Mouse (Mus musculus): Measurements from ENCODE around the gene Dclre1b. TPM values are rescaled to one million over a fixed set of nuclear protein-coding genes. Genes with fewer than 3 reads are reported as not detected.
"Not testable (repeated sequence)": the region's sequence is repeated elsewhere in the genome, so short reads cannot be mapped to it uniquely, and the experiment has no call there.

The Dclre1b gene
- polyA plus RNA-seq, 1 experiment: 17.5 TPM

DNA sequence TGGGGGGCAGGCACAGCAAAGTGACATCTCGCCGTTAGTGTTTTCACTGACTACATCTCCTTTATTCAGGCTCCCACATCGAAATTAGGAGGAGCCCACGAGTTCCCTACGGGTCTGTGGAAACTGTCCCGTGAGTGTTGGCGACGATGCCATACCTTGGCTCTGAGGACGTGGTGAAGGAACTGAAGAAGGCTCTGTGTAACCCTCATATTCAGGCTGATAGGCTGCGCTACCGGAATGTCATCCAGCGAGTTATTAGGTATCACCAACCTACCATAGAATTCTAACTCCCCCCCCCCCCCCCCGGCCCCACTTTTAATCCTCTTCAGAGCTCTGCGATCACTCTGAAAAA lies 531 bp upstream of the Dclre1b start:
- Histone ChIP-seq H3K4me1 (ENCODE audit: control insufficient read depth, insufficient read depth, low read length) (peaks cover 24% of the 10 kb centered on the region), H3K27ac (ENCODE audit: insufficient read depth, low read depth, low read length) (peak overlapping the region; percentile 92), H3K4me3 (ENCODE audit: insufficient read depth, low read length) (peak overlapping the region; percentile 99)
- no peak for TF ChIP-seq POLR2A (IDR thresholded peaks at IDR 0.05; ENCODE audit: borderline replicate concordance, low read depth, low read length)
- no peak for TF ChIP-seq CTCF (IDR thresholded peaks at IDR 0.05; ENCODE audit: low read depth, low read length)

DNA sequence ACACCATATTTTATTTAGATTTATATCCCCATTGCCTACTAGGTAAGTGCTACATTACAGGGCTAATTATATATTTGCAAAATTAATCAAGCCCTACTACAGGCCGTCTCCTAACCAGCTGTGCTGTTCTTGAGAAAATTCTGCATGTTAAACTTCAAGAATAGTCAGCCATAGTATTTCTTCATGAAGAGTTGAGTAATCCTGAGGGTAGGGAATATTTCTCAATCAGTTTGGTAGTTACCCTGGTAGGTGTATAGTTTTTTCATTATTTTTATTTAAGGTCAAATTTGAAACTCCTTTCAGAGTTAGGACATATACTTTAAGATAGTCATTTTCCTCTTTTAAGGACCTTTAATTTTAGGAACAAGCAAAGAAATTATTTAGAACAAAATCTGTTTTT lies 3.6 kb downstream of the Dclre1b start:
- Histone ChIP-seq H3K27ac (ENCODE audit: insufficient read depth, low read depth, low read length) (peak overlapping the region; percentile 16; the same call in 1 of the 2 replicates), H3K4me3 (ENCODE audit: insufficient read depth, low read length) (no peak overlapping the region), H3K4me1 (ENCODE audit: control insufficient read depth, insufficient read depth, low read length) (peaks cover 53% of the 10 kb centered on the region)
- TF ChIP-seq CTCF (IDR thresholded peaks at IDR 0.05; ENCODE audit: low read depth, low read length) (no peak), POLR2A (IDR thresholded peaks at IDR 0.05; ENCODE audit: borderline replicate concordance, low read depth, low read length) (no peak)

DNA sequence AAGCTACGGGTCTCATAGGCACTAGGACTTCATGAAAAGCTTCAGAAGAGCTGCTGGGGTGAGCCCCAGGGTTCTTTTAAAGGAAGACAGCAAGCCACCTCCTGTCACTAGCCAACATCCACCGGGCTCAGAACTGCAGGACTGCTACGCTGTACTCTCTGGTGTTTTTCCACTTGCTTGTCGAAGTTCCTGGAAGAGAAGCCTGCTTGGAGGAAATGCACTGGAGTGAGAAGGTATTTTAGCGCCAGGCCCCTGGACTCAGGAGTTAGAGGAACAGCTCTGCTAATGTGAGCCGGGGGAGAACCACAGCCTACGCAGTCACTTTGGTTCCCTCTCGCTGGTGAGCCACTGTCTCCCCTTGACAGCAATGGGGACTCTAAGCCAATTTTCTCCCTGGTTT lies 6.4 kb downstream of the Dclre1b start:
- Histone ChIP-seq H3K27ac (ENCODE audit: insufficient read depth, low read depth, low read length) (peak overlapping the region; percentile 98), H3K4me3 (ENCODE audit: insufficient read depth, low read length) (no peak overlapping the region), H3K4me1 (ENCODE audit: control insufficient read depth, insufficient read depth, low read length) (peaks cover 59% of the 10 kb centered on the region)
- no peak for TF ChIP-seq POLR2A (IDR thresholded peaks at IDR 0.05; ENCODE audit: borderline replicate concordance, low read depth, low read length)
- no peak for TF ChIP-seq CTCF (IDR thresholded peaks at IDR 0.05; ENCODE audit: low read depth, low read length)

DNA sequence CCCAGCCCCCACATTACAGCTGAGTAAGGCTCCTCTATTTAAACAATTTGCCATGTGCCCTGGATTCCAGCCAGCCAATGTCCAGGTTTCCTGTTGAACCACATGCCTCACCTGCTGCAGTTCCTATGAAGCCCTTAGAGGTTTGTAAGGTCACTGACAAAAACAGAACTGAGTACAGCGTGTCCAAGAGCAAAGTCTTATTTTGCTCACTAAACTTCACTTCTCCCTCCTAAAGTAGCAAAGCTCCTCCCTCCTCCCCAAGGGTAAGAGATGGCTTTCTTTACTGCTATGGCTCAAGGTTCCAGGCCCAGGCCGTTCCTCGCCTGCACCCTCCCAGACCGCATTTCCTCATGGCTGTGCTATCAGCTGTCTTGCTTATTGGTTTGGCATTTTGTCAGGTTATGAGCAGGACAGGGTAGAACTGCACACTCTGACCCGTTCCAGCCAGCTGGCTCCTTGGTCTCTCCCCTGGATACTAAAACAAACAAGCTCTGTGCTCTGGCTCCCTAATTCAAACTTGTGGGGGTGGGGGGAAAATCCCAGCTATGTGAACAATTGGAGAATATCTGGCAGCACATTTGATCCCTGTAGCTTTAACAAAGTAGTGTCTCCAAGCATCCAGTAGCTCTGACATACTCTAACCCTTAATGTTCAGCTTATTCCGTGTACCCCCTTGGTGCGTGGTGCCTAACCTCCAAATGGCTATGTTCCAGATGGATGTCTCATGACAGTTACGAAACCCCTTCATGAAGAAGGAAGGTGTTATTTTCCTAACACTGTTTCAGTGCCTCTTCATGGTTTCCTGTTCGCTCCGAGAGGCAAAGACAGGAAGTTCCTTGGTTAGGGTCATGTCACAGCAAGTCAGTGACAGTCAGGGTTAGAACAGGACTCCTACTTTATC lies 7.4 kb downstream of the Dclre1b start:
- H3K27ac ChIP-seq (ENCODE audit: insufficient read depth, low read depth, low read length): peak overlapping the region; percentile 98
- H3K4me3 ChIP-seq (ENCODE audit: insufficient read depth, low read length): peak overlapping the region; percentile 8; the same call in 1 of the 2 replicates
- TF ChIP-seq CTCF (IDR thresholded peaks at IDR 0.05; ENCODE audit: low read depth, low read length): no peak
- TF ChIP-seq POLR2A (IDR thresholded peaks at IDR 0.05; ENCODE audit: borderline replicate concordance, low read depth, low read length): no peak
- peaks cover 54% of the 10 kb centered on the region for H3K4me1 ChIP-seq (ENCODE audit: control insufficient read depth, insufficient read depth, low read length)

DNA sequence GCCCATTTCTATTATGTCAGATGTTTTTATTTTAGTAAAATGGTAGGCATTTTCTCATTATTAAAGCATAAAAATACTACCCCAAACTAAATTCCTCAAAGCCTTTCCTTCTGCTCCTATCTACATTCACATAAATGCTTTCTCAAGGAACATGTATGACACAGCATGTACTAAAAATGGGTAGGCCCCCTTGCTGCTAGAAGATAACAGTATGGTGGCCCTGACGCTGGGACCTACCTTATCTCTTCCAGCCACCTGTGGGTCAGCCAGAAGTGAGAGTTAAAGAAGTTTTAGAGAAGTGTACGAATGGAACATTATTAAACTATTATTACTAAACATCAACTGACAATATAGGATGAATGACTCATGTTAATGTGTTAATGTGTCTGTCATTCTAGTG lies 9.7 kb downstream of the Dclre1b start:
- no peak overlapping the region for H3K4me3 ChIP-seq (ENCODE audit: insufficient read depth, low read length)
- H3K27ac ChIP-seq (ENCODE audit: insufficient read depth, low read depth, low read length): no peak overlapping the region
- peaks cover 47% of the 10 kb centered on the region for H3K4me1 ChIP-seq (ENCODE audit: control insufficient read depth, insufficient read depth, low read length)
- TF ChIP-seq POLR2A (IDR thresholded peaks at IDR 0.05; ENCODE audit: borderline replicate concordance, low read depth, low read length) (no peak), CTCF (IDR thresholded peaks at IDR 0.05; ENCODE audit: low read depth, low read length) (no peak)

DNA sequence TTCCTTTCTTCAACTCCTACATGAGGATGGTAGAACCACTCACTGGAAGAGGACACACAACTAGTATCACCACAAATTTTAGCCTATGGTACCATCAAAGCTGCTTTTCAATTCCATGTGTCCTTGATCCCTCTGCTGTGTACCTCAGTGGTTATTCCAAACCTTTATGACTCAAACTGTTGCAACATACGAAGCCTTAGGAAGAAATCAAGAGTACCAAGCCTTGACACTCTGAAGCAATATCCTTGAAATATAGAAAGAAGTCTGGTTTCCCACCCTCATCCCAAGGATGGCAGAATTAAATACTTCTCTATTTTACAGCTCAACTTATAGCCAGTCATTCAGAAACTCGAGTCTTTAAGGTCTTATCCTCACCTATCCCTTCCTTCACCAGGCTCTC lies 12.9 kb downstream of the Dclre1b start:
- H3K27ac ChIP-seq (ENCODE audit: insufficient read depth, low read depth, low read length): no peak overlapping the region
- H3K4me3 ChIP-seq (ENCODE audit: insufficient read depth, low read length): no peak overlapping the region
- TF ChIP-seq CTCF (IDR thresholded peaks at IDR 0.05; ENCODE audit: low read depth, low read length) (no peak), POLR2A (IDR thresholded peaks at IDR 0.05; ENCODE audit: borderline replicate concordance, low read depth, low read length) (no peak)
- peaks cover 39% of the 10 kb centered on the region for H3K4me1 ChIP-seq (ENCODE audit: control insufficient read depth, insufficient read depth, low read length)

DNA sequence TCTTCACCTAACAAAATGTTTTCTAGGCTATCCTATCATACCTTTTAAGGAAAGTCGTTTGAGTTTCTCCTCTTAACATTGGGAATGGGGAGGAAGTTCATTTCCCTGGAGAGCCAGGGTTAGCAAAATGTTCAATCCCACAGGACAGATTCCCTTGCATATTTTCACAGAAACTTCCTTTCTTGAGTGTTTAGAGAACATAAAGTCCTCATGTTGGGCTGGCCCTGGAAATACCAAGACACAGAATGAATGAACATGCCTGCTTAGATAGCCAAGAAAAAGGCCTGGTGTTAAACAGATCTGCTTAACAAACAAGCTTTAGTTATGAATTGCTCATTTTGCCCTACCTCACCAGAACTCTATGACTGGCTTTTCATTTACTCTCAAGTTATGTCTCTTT lies 16.7 kb downstream of the Dclre1b start:
- Histone ChIP-seq H3K4me1 (ENCODE audit: control insufficient read depth, insufficient read depth, low read length) (peaks cover 37% of the 10 kb centered on the region), H3K4me3 (ENCODE audit: insufficient read depth, low read length) (no peak overlapping the region), H3K27ac (ENCODE audit: insufficient read depth, low read depth, low read length) (no peak overlapping the region)
- TF ChIP-seq POLR2A (IDR thresholded peaks at IDR 0.05; ENCODE audit: borderline replicate concordance, low read depth, low read length) (no peak), CTCF (IDR thresholded peaks at IDR 0.05; ENCODE audit: low read depth, low read length) (no peak)

DNA sequence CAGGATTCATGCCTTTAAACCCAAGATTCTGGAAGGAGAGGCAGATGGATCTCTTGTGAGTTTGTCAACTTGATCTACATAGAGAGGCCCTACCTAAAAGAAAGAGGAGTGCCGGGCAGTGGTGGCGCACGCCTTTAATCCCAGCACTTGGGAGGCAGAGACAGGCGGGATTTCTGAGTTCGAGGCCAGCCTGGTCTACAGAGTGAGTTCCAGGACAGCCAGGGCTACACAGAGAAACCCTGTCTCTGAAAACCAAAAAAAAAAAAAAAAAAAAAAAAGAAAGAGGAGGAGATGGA lies 17.2 kb downstream of the Dclre1b start:
- H3K4me1 ChIP-seq (ENCODE audit: control insufficient read depth, insufficient read depth, low read length): peaks cover 40% of the 10 kb centered on the region
- H3K4me3 ChIP-seq (ENCODE audit: insufficient read depth, low read length); H3K27ac ChIP-seq (ENCODE audit: insufficient read depth, low read depth, low read length): not testable (repeated sequence)

DNA sequence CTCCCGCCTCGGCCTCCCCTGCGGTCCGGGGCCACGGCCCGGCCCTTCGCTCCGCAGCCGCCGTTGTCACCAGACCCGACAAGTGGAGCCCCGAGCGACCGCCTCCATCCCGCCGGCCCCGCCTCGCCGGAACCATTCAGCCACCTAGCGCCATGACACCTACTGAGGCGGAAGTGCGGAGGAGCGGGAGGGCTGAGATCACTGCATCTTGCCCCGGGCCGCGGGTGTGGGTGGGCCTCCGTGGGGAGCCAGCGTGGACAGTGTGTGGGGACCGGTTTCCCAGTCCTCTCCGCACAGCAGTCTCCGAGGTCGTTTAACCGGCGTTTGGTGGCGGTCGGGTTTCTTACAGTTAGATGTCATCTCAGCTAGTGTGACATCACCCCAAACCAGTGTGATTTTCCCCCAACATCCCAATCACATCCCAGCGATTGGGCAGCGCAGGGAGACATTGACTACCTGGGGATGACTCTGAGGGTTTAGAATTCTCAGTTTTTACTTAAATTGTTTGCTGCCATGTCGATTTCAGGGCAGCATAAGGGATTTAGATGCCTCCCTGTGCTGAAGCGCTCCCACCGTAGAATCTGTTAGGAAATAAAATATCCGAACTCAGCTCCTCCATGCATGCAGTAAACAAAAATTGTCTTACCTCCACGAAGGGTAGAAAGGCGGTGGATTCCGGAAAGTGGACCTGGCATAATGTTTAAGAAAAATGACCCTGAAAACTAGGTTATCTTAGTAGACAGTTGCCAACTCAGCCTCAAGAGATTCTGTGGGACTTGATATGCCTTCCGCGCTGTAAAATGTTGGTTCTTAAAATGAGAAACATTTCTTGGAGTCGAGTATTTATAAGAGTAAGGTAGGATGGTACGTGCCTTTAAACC lies 17.8 kb downstream of the Dclre1b start, which contains the start of gene Hipk1:
Gene Hipk1, minus strand, starts transcription at position 334 of the 881 bp plus-strand sequence.
- Histone ChIP-seq H3K4me3 (ENCODE audit: insufficient read depth, low read length) (peak within 1 kb of the TSS; percentile 94), H3K27ac (ENCODE audit: insufficient read depth, low read depth, low read length) (peak within 1 kb of the TSS; percentile 69), H3K4me1 (ENCODE audit: control insufficient read depth, insufficient read depth, low read length) (peaks cover 37% of the 10 kb centered on the region)
- TF ChIP-seq POLR2A (IDR thresholded peaks at IDR 0.05; ENCODE audit: borderline replicate concordance, low read depth, low read length) (no peak), CTCF (IDR thresholded peaks at IDR 0.05; ENCODE audit: low read depth, low read length) (no peak)
